Mouse (Mus musculus): ENCODE results near the gene Zfp618. TPM values are rescaled to one million over a fixed set of nuclear protein-coding genes. Genes with fewer than 3 reads are reported as not detected.

Gene Zfp618
- total and polyA plus RNA-seq, 3 experiments, result not detected

- no peak for TF ChIP-seq EP300 (IDR thresholded peaks at IDR 0.05; ENCODE audit: low read depth in 1 of 2, low read length in 2 of 2)
- TF ChIP-seq CHD1 (IDR thresholded peaks at IDR 0.05; ENCODE audit: low read depth, low read length), result no peak
- no peak for TF ChIP-seq RCOR1 (IDR thresholded peaks at IDR 0.05; ENCODE audit: low read depth, low read length)
- TF ChIP-seq ZC3H11A (IDR thresholded peaks at IDR 0.05; ENCODE audit: low read depth, low read length), result no peak
- no peak for TF ChIP-seq TCF12 (IDR thresholded peaks at IDR 0.05; ENCODE audit: low read depth, low read length)
- TF ChIP-seq TAL1 (IDR thresholded peaks at IDR 0.05; ENCODE audit: low read length), result no peak
- no peak for TF ChIP-seq UBTF (IDR thresholded peaks at IDR 0.05; ENCODE audit: borderline replicate concordance, insufficient read depth, low read depth, low read length)
- TF ChIP-seq ZMIZ1 (IDR thresholded peaks at IDR 0.05; ENCODE audit: low read depth, low read length), result no peak
- no peak for TF ChIP-seq USF2 (IDR thresholded peaks at IDR 0.05; ENCODE audit: borderline replicate concordance in 1 of 2, insufficient read depth in 1 of 2, low read depth in 1 of 2, low read length in 2 of 2)
- no peak for TF ChIP-seq POLR2AphosphoS5 (IDR thresholded peaks at IDR 0.05; ENCODE audit: borderline replicate concordance, low read depth, low read length)
- no peak for TF ChIP-seq MXI1 (IDR thresholded peaks at IDR 0.05; ENCODE audit: low read depth, low read length)
- TF ChIP-seq ZKSCAN1 (IDR thresholded peaks at IDR 0.05; ENCODE audit: low read depth, low read length), result no peak
- TF ChIP-seq ELF1 (IDR thresholded peaks at IDR 0.05; ENCODE audit: low read depth, low read length), result no peak
- no peak for TF ChIP-seq MEF2A (IDR thresholded peaks at IDR 0.05; ENCODE audit: extremely low read depth, insufficient replicate concordance, low read depth, low read length, poor library complexity, severe bottlenecking)
- no peak for TF ChIP-seq E2F4 (IDR thresholded peaks at IDR 0.05; ENCODE audit: borderline replicate concordance, low read depth, low read length)
- no peak for TF ChIP-seq NRF1 (IDR thresholded peaks at IDR 0.05; ENCODE audit: insufficient read depth, low read depth, low read length, poor library complexity, severe bottlenecking)
- no peak for TF ChIP-seq ETS1 (IDR thresholded peaks at IDR 0.05; ENCODE audit: low read depth, low read length)
- TF ChIP-seq GABPA (IDR thresholded peaks at IDR 0.05; ENCODE audit: low read depth, low read length), result no peak
- TF ChIP-seq HCFC1 (IDR thresholded peaks at IDR 0.05; ENCODE audit: low read depth, low read length), result no peak
- no peak for TF ChIP-seq ZNF384 (IDR thresholded peaks at IDR 0.05; ENCODE audit: low read depth, low read length)
- H3K9me3 ChIP-seq (replicated peaks; ENCODE audit: insufficient read depth, low read length), result no peaks in the 10 kb centered on the region
- H3K79me2 ChIP-seq (ENCODE audit: control insufficient read depth, insufficient read depth, low read length, poor library complexity), result no peaks in the 10 kb centered on the region
- H3K4me3 ChIP-seq (ENCODE audit: control insufficient read depth in 1 of 2, insufficient read depth in 1 of 2, low read depth in 2 of 2, low read length in 2 of 2), result no peak overlapping the region
- H3K36me3 ChIP-seq (ENCODE audit: control insufficient read depth in 1 of 2, insufficient read depth in 2 of 2, low read length in 2 of 2), result no peaks in the 10 kb centered on the region
- H3K27ac ChIP-seq (ENCODE audit: control insufficient read depth, low read depth, low read length), result no peak overlapping the region
- no peak overlapping the region for H3K9ac ChIP-seq (ENCODE audit: control insufficient read depth, low read depth, low read length, poor library complexity, severe bottlenecking)
- no peak for DNase-seq (ENCODE audit: low read depth, low spot score)
- no peaks in the 10 kb centered on the region for H3K27me3 ChIP-seq (ENCODE audit: control insufficient read depth in 1 of 2, insufficient read depth in 2 of 2, low read length in 2 of 2)
- H3K4me1 ChIP-seq (ENCODE audit: control insufficient read depth in 1 of 2, insufficient read depth in 2 of 2, low read length in 2 of 2), result no peaks in the 10 kb centered on the region
These were observed 136.7 kb downstream of the Zfp618 start for GRCm38 (mm10) chr4:63102025-63102424.

All from MEL (cell line).